In genomic region chr10:86915595-86915994, GRCm38 (mm10) we compare ENCODE assay signal across 15 mouse cellular contexts.
"Had no signal": no experiment of that assay in that cellular context is flagged by ENCODE, and none has a peak within 500 bp of the region (broad histone marks: within the 10 kb centered on the region; RNA-seq: fewer than 3 reads in every experiment).

No protein-coding gene starts in this region.

- H3K9ac ChIP-seq: limb, embryonic 13.5 days; liver, embryonic 12.5 days; liver, embryonic 15.5 days had no signal

- H3K4me2 ChIP-seq: limb, embryonic 13.5 days; liver, embryonic 12.5 days; liver, embryonic 15.5 days; midbrain, embryonic 11.5 days had no signal

- DNase-seq: kidney, adult 9 months; kidney, postnatal 14 days; kidney, postnatal 4 days; left cerebral cortex, postnatal 4 days; liver; lung, adult 2 months; lung, postnatal 10 days; lung, postnatal 36 days; midbrain, embryonic 14.5 days; thymus, adult 18-20 months; thymus, postnatal 36 days had no signal

- H3K27me3 ChIP-seq: limb, embryonic 13.5 days; liver, embryonic 12.5 days; liver, embryonic 15.5 days had no signal

- H3K27ac ChIP-seq: limb, embryonic 13.5 days; liver, embryonic 12.5 days; liver, embryonic 15.5 days had no signal

- H3K36me3 ChIP-seq: limb, embryonic 13.5 days; liver, embryonic 12.5 days; liver, embryonic 15.5 days had no signal

- H3K4me3 ChIP-seq: limb, embryonic 13.5 days; liver, embryonic 12.5 days; liver, embryonic 15.5 days had no signal

- ATAC-seq: liver, embryonic 12.5 days had no signal

- H3K4me1 ChIP-seq: liver, embryonic 12.5 days; liver, embryonic 15.5 days had no signal

- H3K9me3 ChIP-seq: limb, embryonic 13.5 days; liver, embryonic 12.5 days; liver, embryonic 15.5 days had no signal
